Mouse (Mus musculus) midbrain, embryonic 14.5 days (tissue): ENCODE measurements around the gene Acmsd. TPM values are rescaled to one million over a fixed set of nuclear protein-coding genes. Genes with fewer than 3 reads are reported as not detected.

Source experiments
- ATAC-seq: fragments of 200-750 bp; cut with Nextera tagmentation; 2 replicates; pipeline ENCODE4 v1.8.0; 2017; ENCODE audit warnings: moderate number of reproducible peaks, moderate library complexity; ENCODE audit not compliant: low FRiP score, low TSS enrichment
- DNase-seq: peaks from one replicate; pipeline ENCODE4 v3.0.0-alpha.2; 2015
- H3K27ac ChIP-seq: fragments of 300-500 bp; sonication (generic); replicated peaks from 2 replicates; pipeline ENCODE4 v1.5.1; 2014; ENCODE audit warnings: mild to moderate bottlenecking, low read depth, low read length, moderate library complexity
- H3K27me3 ChIP-seq: fragments of 300-500 bp; sonication (generic); 2 replicates; pipeline ENCODE4 v1.6.1; 2014; ENCODE audit warnings: low read length, control low read depth, mixed read lengths; ENCODE audit not compliant: control insufficient read depth, insufficient read depth
- H3K36me3 ChIP-seq: fragments of 300-500 bp; sonication (generic); 2 replicates; pipeline ENCODE4 v1.6.1; 2014; ENCODE audit warnings: low read length, control low read depth; ENCODE audit not compliant: control insufficient read depth, insufficient read depth
- H3K4me1 ChIP-seq: fragments of 300-500 bp; sonication (generic); 2 replicates; pipeline ENCODE4 v1.6.1; 2014; ENCODE audit warnings: mild to moderate bottlenecking, antibody characterized with exemption, low read length, control low read depth; ENCODE audit not compliant: control insufficient read depth, insufficient read depth
- H3K4me2 ChIP-seq: fragments of 300-500 bp; sonication (generic); 2 replicates; pipeline ENCODE4 v1.6.1; 2014; ENCODE audit warnings: mild to moderate bottlenecking, low read length, moderate library complexity
- H3K4me3 ChIP-seq: fragments of 300-500 bp; sonication (generic); replicated peaks from 2 replicates; pipeline ENCODE4 v1.5.1; 2014; ENCODE audit warnings: low read depth, low read length
- H3K9ac ChIP-seq: fragments of 300-500 bp; sonication (generic); replicated peaks from 2 replicates; pipeline ENCODE4 v1.6.1; 2014; ENCODE audit warnings: mild to moderate bottlenecking, low read length, moderate library complexity
- H3K9me3 ChIP-seq: fragments of 300-500 bp; sonication (generic); 2 replicates; pipeline ENCODE4 v1.6.1; 2016; ENCODE audit warnings: low read length, control low read depth, mixed read lengths; ENCODE audit not compliant: control insufficient read depth
- WGBS: fragments of 180-500 bp; shearing (Covaris S2); extraction: QIAGEN DNeasy Blood & Tissue Kit; methylation state at CpG from one replicate; pipeline ENCODE4 v1.1.7; 2014; 5-methylcytosine and 5-hydroxymethylcytosine counted together
- polyA plus RNA-seq: library from polyadenylated mRNA; unstranded; fragments of >200 nt; fragmentation: Nextera tagmentation; extraction: Ambion mirVana; gene quantifications from 2 replicates; pipeline ENCODE4 v1.2.1, GENCODE M21; 2014

Acmsd gene
- polyA plus RNA-seq, 1 experiment from 2014 or later = 0.13 TPM

DNA sequence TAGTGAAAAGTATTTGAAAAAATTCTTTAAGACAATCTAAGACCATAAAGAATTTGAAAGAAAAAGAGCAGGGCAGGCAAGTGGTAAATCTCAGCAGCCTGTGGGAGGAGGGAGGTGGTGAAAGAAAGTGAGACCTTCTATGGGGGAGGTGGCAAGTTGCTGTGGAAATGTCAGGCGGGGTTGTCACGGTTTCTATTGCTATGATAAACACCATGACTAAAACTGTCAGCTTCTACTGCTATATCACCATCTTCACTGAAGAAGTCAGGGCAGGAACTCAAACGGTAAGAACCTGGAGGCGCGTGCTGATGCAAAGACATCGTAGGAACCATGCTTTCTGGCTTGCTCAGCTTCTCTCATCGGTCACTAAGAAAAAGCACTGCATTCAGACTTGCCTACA, 83.7 kb downstream of the Acmsd start:
- no peak overlapping the region for H3K27ac ChIP-seq
- no peak overlapping the region for H3K4me2 ChIP-seq
- ATAC-seq (no peak), DNase-seq (no peak)
- no peaks in the 10 kb centered on the region for H3K4me1 ChIP-seq
- no peaks in the 10 kb centered on the region for H3K27me3 ChIP-seq
- no peak overlapping the region for H3K9ac ChIP-seq
- 39% methylated on average over 7 of the region's 7 CpGs for WGBS
- no peaks in the 10 kb centered on the region for H3K36me3 ChIP-seq
- H3K9me3 ChIP-seq = no peaks in the 10 kb centered on the region
- no peak overlapping the region for H3K4me3 ChIP-seq

DNA sequence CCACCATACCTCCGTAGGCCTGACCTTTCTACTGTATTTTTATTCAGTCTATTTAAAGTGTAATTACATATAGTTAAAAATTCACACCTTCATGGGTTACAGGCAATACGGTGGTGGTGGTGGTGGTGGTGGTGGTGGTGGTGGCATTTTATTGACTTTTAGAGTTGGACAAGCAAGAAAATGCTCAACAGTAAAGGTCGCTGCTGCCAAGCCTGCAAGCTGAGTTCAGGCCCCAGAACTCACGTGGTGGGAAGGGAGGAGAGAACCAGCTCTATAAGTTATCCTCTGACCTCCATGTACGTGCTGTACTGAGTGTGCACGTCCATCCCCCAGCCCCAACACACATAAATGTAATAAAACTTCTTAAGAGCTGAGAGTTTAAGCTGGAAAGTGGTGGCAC, 87.2 kb downstream of the Acmsd start:
- no peak overlapping the region for H3K4me3 ChIP-seq
- H3K4me2 ChIP-seq = no peak overlapping the region
- H3K27me3 ChIP-seq = no peaks in the 10 kb centered on the region
- DNase-seq (no peak), ATAC-seq (no peak)
- WGBS = 88% methylated on average over 6 of the region's 6 CpGs
- no peaks in the 10 kb centered on the region for H3K9me3 ChIP-seq
- H3K36me3 ChIP-seq = no peaks in the 10 kb centered on the region
- no peak overlapping the region for H3K9ac ChIP-seq
- no peak overlapping the region for H3K27ac ChIP-seq
- H3K4me1 ChIP-seq = no peaks in the 10 kb centered on the region

Other genes with a start within 250 kb of the Acmsd start
- gene Tmem163, start 49.9 kb upstream of the Acmsd start, polyA plus RNA-seq = 64.0 and 64.8 TPM in 2 replicates
- gene Ccnt2, start 44.8 kb downstream of the Acmsd start, polyA plus RNA-seq = 86.2 and 104 TPM in 2 replicates
- 0.43 and 0.47 TPM in 2 replicates for gene Map3k19, start 125.6 kb downstream of the Acmsd start, polyA plus RNA-seq
- 20.1 and 25.8 TPM in 2 replicates for gene Rab3gap1, start 139.4 kb downstream of the Acmsd start, polyA plus RNA-seq